Mouse (Mus musculus): ENCODE measurements around the gene 2210010C04Rik.
"Not testable (repeated sequence)": the region's sequence is repeated elsewhere in the genome, so short reads cannot be mapped to it uniquely, and the experiment has no call there.

The 2210010C04Rik gene

GRCm38 (mm10) chr6:41019140-41019539 lies 16.2 kb downstream of the 2210010C04Rik start:
- DNase-seq (ENCODE audit: low spot score), result no peak

- no peak for DNase-seq (ENCODE audit: low spot score)
Observed at GRCm38 (mm10) chr6:41018629-41019028, 16.7 kb downstream of the 2210010C04Rik start.

GRCm38 (mm10) chr6:41015065-41015464 lies 20.2 kb downstream of the 2210010C04Rik start:
- DNase-seq (ENCODE audit: low spot score), result no peak

GRCm38 (mm10) chr6:40999379-40999778 lies 35.9 kb downstream of the 2210010C04Rik start, which contains the start of gene Gm2663:
Gm2663 (minus strand) TSS chr6:40999479.
- not testable (repeated sequence) for DNase-seq (ENCODE audit: low spot score)

All from urinary bladder, postnatal 25 days (tissue).